Mouse (Mus musculus): ENCODE results near the gene Irf1. TPM values are rescaled to one million over a fixed set of nuclear protein-coding genes. Genes with fewer than 3 reads are reported as not detected.
A peak's percentile ranks its signal among the peaks of the same experiment; 100 is the strongest.

Gene Irf1
- 10 to 100 TPM; 18.7 to 23.9 TPM for total RNA-seq (2021)
- long read RNA-seq, experiment 1, transcript Irf1-202 (10 exons, 2,137 nt), result major isoform, 7 of 12 reads
- long read RNA-seq, experiment 1, partial matches to known transcripts, result 1 of 12 reads
- long read RNA-seq, experiment 1, other reads (novel, unspliced or antisense), result 3 of 12 reads
- long read RNA-seq, experiment 2, partial matches to known transcripts, result 0 of 5 reads
- long read RNA-seq, experiment 2, other reads (novel, unspliced or antisense), result 5 of 5 reads

DNA sequence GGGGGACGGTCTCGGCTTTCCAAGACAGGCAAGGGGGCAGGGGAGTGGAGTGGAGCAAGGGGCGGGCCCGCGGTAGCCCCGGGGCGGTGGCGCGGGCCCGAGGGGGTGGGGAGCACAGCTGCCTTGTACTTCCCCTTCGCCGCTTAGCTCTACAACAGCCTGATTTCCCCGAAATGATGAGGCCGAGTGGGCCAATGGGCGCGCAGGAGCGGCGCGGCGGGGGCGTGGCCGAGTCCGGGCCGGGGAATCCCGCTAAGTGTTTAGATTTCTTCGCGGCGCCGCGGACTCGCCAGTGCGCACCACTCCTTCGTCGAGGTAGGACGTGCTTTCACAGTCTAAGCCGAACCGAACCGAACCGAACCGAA is at the start of gene Irf1:
TSS of gene Irf1 (plus strand) at position 255 of the 365 bp plus-strand sequence.
- peak; percentile 95 to 98 for DNase-seq

DNA sequence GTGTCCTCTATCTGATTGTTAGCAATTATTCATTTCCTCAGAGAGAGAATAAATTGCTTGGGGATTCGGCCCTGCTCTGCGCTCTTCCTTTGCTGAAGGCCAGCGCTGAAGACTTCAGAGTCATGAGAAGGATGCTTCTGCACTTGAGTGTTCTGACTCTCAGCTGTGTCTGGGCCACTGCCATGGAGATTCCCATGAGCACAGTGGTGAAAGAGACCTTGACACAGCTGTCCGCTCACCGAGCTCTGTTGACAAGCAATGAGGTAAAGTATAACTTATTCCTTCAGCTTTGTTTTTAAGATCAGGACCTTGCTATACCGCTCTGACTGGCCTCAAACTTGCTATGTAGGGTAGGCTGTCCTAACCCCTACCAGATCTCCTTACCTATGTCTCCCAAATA is 49.1 kb upstream of the Irf1 start, which contains the start of gene Il5:
TSS of gene Il5 (plus strand) at position 80 of the 400 bp plus-strand sequence.
- DNase-seq, result no peak

DNA sequence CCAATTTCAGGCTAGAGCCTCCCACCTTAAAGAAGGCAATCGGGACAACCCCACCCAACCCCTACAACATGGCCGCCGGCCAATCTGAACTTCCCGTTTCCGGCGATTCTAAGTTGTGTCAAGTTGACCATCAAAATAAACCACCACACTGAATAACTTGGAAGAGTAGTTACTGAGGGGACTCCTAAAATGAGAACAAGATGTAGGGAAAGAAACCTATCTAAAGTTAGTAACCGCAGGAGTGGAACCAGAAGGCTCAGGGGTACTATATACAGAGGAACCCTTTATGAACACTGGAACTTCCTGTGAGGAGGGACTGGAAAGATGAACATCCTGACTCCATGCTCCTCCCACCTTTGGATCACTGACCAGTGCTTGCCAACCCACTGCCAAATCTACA is 38.4 kb upstream of the Irf1 start:
- no peak for DNase-seq

DNA sequence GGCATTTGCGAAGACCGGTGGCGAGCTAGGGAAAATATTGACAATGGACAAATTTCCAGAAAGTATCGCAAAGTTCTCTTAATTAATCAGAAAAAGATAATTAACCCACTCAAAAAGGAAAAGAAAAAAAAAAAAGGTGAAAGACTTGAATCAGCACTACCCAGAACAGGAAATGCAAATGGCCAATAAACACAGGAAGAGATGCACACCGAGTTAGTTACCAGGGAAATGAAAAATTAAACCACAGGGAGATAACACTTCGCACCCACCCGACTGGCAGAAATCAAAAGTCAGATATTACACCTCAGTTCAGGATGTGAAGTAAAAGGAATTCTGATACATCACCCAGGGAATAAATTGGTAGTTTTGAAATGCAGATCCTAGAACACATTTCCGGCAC is 37.6 kb upstream of the Irf1 start:
- no peak for DNase-seq

DNA sequence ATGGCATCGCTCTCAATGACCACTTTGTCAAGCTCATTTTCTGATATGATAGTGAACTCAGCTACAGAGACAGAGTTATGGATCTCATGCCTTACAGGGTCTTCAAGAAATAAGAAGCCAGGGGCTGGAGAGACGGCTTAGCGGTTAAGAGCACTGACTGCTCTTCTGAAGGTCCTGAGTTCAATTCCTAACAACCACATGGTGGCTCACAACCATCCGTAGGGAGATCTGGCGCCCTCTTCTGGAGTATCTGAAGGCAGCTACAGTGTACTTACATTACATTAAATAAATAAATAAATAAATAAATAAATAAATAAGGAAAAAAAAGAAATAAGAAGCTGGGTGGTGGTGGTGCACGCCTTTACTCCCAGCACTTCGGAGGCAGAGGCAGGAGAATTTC is 36.0 kb upstream of the Irf1 start:
- no peak for DNase-seq

DNA sequence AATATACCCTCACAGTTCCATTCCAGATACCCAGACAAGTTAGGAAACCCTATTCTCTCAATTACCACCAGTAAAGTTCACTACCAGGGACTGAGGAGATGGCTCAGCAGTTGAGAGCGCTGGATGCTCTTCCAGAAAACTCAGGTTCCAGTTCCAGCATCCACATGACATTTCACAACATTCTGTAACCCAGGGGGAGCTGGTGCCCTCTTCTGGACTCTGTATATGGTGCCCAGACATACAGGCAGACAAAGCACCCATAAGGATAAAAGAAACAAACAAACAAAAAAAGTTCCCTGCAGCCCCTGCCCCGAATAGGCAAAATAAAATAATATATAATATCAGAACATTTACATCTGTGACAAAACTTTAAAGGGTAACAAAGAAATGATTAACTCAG is 35.4 kb upstream of the Irf1 start:
- DNase-seq, result no peak

DNA sequence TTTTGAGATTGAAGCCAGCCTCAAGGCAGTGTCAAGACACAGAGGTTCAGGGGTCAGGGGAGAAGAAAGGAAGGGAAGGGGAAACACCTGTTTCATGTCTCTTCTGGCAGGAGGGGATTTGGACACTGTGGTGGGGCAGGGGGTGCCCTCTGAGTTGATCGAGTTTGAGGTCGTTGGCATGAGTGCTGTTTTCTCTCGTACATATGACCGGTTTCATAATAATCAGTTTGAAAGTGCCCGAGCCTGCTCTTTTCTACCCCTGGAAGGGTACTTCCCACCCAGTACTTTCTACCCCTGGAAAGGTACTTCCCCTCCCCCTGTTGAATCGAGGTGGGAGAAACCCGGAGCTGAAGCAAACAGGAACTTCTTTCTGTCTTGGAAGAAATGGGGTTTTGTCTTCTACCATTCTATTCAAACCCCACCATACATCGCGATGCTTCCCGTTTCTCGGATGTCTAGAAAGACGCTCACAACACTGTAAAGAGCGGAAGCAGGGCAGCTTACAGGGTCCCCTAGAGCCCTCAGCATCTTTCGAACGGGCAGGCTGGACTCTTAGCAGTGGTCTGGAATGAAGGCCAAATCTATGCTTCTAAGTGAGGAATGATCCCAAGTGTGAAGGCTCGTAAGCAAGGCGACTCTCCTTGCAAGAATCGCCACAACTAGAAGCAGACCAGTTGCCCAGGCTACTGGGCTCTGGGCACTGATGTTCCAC is 34.7 kb upstream of the Irf1 start:
- DNase-seq, result no peak

DNA sequence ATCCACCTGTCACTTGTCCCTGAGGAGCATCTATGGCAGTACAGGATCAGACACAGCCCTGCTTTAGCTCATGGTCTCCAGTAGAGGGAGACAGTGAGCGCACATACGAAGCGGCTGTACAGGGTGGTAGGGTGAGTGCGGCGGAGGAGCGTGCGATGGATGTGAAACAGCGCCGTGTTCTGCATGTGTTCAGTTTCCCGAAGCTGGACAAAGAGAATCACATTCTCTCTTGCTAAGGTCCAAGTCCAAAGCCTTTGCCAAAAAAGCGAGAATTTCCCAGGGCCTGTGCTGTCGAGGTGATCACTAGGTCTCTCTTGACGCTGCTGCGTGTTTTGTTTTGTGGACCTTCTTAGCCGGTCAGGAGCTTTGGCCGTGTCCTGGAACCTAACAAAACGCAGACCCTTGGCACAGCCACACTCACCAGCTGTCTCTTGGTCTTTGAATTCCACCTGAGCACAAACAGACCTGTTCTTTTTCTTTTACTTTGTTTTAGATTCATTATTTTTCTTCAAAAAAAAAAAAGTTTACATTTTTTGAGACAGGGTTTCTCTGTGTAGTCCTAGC is 34.0 kb upstream of the Irf1 start:
- DNase-seq, result peak; percentile 73 to 77

DNA sequence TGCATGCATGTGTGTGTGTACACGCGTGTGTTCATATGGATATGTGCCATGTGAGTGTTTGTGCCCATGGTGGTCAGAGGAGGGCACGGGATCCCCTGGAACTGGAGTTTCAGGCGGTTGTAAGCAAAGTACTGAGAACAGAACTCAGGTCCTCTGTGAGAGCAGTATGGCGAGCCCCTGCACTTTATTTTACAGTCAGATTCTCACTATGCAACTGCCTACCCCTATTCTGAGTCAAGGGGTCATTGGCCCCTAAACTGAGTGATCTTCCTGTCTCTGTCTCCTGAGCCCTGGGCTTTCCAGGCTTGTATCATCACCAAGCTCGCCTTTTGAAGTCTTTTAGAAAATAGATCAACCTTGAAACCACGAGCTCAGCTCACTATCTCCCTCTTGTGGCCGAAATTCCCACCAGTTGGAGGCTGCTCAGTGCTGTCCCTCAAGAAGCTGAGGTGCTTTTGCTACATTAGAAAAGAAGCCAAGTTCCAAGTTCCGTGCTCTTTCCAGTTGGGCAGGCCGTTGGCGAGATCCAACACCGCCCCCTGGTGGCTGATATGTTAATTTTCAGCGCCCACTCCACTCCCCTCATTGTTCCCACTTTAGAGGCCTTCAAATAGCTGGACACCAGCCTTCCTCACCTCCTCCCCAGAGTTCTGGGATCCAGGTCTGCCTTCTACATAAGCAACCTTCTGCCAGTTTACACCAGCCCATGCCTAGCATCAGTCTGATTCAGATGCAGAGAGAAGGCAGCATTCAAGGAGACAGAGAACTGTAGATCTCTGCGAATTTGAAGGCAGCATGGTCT is 32.8 kb upstream of the Irf1 start:
- peak; percentile 80 to 81 for DNase-seq

DNA sequence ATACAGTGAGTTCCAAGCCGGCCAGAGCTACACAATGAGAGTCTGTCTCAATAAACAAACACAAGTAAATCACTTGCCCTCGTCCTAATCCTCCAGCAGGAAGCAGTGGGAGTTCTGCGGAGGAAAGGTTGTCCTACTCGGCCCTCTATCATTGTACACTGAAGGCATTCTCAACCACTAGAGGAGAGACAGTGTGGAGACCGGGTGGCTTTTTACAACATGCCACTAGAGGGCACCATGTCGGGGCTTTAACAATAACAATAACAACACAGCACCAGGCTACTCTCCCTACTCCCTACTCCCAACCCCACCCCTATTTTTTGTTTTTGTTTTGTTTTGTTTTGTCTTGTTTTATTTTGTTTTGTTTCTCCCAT is 32.3 kb upstream of the Irf1 start:
- DNase-seq, result peak; percentile 73 to 80

DNA sequence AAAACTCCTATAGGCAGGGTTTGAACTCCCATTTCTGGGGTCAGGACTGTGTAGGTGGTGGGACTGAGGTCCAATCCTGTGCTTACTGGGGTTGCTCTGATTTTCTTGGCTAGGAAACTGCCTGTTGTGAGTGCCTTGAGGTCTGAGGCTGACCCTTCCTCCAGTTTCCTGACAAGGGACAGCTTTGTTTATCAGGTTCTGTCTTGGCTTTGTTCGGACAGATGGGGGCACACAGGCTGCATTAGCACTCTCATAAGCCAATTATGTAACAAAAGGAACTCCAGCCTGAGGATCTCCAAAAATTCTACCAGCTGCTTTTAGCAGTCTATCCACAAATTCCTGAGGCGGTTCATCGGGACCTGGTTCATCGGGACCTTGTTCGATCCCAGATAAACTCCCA is 27.5 kb upstream of the Irf1 start:
- peak; percentile 45 to 50 for DNase-seq

DNA sequence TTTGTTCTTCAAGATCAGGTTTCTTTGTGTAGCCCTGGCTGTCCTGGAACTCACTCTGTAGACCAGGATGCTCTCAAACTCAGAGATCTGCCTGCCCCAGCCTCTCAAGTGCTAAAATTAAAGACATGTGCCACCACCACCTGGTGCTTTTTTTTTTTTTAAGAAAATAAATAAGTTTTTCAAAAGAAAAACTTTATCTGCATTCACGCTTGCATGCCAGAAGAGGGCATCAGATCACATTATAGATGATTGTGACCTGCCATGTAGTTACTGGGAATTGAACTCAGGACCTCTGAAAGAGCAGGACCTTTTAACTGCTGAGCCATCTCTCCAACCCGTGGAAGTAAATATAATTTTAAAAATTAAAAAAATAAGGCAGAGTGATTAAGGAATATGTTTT is 24.6 kb upstream of the Irf1 start:
- no peak for DNase-seq

DNA sequence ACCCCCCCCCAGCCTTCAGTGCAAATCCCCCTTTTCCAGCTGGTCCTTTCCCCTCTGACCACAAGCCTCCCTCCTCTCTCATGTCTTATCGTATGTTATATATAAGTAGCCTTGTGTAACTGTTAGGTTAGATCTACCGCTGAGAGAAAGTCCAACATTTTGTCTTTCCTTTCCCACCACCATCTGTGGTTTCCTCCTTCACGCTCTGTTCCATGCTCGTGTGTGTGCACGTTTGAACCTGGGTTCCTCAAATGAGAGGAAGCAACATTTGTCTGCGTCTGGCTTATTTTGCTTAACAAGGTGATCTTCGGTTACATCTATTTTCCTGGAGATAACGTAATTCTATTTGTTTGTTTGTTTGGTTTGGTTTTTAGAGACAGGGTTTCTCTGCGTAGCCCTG is 21.8 kb upstream of the Irf1 start:
- DNase-seq, result no peak

DNA sequence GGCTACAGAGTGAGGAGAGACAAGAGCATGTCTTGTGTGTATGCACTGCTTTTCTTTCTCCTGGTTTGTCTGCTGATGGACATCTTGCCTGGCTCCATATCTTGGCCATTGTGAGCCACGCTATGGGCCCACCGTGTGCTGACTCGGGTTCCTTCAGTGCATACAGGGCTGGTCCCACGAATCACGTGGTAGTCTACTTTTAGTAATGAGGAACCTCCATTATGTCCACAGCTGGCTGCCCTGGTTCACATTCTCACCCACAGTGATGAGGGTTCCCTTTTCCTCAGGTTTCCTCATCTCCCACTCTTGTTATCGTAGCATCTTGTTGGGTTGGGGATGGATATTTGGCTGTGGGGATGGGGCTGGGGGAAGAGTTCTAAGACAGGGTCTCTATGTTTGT is 21.2 kb upstream of the Irf1 start:
- DNase-seq, result no peak

DNA sequence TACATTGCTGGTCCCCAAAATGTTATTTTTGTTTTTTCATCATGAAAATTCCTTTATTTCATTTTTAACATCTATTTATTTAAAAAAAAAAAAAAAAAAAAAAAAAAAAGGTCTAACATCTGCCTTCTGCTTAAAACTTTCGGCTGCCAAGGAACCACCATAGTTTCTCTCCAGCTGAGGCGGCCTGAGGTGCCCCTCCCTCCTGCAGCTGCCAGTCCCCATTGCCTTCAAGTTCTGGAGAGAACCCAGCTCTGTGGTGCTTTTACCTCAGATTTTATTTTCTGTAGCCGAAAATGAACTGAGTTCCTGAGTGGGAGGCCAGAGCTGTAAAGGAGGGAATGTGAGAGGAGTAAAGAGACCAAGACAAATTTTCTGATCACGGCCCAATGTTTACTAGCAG is 20.5 kb upstream of the Irf1 start:
- DNase-seq, result no peak

DNA sequence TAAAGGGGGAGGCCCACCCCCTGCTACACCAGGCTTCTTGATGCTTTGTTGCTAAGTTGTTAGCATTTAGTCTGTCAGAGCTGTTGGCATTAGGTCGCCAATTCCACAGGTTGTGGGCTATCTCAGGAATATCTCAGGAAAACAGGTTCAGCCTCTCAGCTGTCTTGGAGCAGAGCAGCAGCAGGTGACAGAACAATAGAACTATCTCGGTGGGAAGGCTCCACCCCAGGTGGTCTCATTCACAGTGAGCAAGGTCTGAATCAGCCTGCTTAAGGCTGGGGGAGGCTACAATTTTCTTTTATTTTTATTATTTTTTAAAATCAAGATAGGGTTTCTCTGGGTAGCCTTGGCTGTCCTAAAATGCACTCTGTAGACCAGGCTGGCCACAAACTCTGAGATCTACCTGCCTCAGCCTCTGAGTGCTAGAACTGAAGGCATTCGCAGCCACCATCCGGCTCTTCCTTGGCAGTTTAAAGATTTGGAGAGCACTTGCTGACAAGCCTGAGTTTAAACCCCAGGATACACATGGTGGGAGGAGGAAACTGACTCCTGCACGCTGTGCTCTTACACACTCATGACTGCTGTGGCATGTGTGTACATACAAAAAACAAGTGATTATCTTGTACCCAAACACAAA is 20.0 kb upstream of the Irf1 start:
- no peak for DNase-seq

DNA sequence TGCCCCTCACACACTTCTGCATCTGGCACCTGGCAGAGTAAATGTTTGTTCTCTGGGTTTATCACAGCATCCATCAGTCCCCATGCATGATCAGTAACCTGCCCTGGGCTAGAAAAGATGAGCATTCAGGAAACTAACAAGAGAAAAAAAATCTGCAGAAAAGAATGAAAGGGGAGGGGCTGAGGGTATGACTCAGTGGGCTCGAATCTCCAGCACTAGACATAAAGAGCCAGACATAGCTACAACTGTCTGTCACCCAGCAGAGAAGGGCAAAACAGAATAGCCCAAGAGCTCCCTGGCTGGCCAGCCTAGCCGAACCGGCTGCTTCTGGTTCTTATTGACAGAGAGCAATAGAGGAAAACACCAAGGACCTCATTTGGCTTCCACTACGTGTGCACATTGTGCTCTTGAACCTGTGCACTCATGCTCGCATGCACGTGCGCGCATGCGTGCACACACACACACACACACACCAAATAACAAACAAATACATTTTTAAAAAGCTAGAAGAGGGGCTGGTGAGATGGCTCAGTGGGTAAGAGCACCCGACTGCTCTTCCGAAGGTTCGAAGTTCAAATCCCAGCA is 14.7 kb upstream of the Irf1 start:
- no peak for DNase-seq

DNA sequence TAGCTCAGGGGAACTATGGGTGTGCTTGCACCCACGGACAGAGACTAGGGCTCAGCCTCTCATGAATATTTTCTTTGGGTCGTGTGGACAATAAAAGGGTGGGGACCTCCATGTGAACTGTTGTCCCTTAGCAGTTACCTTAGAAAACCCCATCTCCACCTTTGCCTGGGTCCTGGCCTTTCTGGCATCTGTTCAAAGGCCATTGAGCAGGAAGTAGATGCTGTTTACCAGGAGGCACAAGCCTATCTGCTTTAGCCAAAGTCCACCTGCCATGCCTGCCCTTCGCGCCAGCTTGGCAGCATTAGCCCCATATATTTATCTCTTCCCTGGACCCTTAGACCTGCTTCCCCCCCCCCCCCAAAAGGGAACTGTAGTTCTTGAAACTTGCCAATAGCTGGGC is 12.2 kb upstream of the Irf1 start:
- no peak for DNase-seq

DNA sequence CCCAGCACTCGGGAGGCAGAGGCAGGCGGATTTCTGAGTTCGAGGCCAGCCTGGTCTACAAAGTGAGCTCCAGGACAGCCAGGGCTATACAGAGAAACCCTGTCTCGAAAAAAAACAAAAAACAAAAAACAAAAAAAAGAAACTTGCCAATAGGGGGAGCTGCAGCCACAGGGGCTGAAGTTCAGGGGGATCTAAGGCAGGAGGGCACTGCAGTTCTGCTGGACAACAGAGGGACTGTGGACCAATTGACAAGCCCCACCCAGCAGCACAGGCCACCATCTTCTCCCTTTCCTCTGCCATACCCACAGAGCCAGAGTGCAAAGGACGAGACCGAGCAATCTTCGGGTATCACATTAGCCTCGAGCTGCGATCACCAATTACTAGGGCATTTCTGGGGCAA is 11.8 kb upstream of the Irf1 start:
- peak in 1 of 2 experiments; percentile 59 for DNase-seq

DNA sequence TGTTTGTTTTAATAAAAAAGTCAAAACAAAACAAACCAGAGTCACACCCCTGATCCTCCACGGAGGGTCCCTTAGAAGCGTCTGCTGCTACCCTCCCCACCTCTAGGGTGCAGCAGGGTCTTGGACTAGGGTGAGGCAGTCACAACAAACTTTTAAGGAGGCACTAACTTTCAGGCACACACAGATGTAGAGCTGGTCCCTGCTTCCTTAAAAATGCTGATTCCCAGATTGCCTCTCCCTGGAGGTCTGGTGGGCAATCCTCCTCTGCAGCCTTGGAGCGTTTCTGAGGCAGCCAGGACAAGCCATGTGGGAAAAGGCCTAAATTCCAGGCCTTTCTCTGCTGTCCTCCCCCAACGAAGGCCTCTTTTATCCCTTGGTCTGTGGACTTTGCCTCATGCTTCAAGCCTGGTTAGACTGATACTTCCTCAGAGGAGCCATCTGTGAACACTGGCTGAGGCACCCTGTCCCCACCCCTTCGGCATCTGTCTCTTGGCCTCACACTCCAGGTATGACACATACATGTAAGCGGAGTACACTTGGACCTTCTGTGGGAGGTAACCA is 10.9 kb upstream of the Irf1 start:
- DNase-seq, result peak; percentile 51 to 57

DNA sequence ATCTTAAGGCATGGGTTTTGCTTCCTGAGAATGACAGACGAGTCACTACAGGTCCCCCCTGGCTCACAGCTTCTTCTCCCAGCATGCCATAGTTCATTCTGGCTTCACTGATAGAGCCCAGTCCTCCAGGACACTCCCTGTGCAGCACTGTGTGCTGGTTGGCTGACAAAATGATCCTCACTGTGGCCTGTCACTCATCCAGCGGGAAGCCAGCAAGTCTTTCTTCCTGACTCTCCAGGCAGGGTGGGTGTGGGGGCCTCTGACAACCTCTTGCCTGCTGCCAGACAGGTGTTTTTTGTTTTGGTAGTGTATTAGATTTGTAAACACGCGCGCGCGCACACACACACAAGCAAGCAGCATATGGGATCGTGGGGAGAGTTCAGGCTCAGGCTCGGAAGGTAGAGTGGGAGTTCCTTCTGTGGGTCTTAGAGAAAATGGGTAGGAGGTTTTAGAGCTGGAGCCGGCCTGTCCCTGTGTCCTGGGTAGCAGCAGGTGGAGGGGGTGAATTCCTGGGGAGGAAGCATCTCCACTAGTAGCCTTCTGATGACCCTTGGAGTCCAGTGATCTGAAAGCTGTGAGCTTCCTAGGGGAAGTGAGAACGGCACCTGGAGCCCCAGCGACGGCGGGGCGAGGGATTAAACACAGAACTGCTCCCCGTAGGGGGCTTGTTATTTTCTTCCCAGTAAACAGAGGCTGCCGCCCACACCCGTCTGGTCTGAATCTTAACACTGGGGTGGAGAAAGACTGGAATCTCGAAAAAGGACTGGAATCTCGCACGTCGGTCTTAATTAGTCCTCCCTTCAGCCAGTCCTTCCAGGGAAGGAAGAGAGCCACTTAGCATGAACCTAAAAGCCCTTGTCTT is 10.0 kb upstream of the Irf1 start:
- DNase-seq, result no peak

All from heart, adult 18-20 months (tissue).